13 mouse cellular contexts compared by ENCODE assay signal in the genomic region with DNA sequence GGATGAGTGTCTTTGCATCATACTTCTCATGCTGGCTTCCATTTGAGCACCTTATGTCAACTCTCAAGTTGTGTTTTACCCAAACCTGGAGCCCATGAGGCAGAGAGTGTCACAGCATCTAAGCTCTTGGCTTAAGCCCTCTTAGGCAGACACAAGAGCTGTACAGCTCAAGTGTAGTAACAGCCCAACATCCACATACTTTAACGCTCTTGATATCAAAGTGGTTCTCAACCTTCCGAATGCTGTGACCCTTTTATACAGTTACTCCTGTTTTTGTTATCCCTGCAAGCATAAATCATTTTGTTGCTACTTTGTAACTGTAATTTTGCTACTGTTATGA.
DNase-seq lines count a peak whose midpoint lies in the region; ATAC-seq and TF ChIP-seq lines count a peak whose summit lies in the region.
"Had no signal": no experiment of that assay in that cellular context is flagged by ENCODE, and none has a peak within 500 bp of the region (broad histone marks: within the 10 kb centered on the region; RNA-seq: fewer than 3 reads in every experiment).

No protein-coding gene starts in this region.

- H3K4me1 ChIP-seq in heart, embryonic 10.5 days = peaks cover 80% of the 10 kb centered on the region
- H3K4me1 ChIP-seq in kidney, embryonic 14.5 days (ENCODE audit: control insufficient read depth, insufficient read depth, low read length) = no peaks in the 10 kb centered on the region; the same call in 1 of the 2 replicates
- peaks cover 16% of the 10 kb centered on the region; the same call in 1 of the 2 replicates for H3K4me1 ChIP-seq in stomach, embryonic 14.5 days (ENCODE audit: control insufficient read depth, insufficient read depth, low read length)
- no peaks in the 10 kb centered on the region for H3K4me1 ChIP-seq in stomach, postnatal 0 days (replicated peaks; ENCODE audit: control insufficient read depth, insufficient read depth)
- H3K4me1 ChIP-seq in midbrain, embryonic 11.5 days (ENCODE audit: control insufficient read depth, insufficient read depth, low read length) = peaks cover 6% of the 10 kb centered on the region

- H3K36me3 ChIP-seq in heart, embryonic 10.5 days = no peaks in the 10 kb centered on the region
- no peaks in the 10 kb centered on the region for H3K36me3 ChIP-seq in kidney, embryonic 14.5 days (ENCODE audit: control insufficient read depth, insufficient read depth, low read length)
- no peaks in the 10 kb centered on the region for H3K36me3 ChIP-seq in stomach, embryonic 14.5 days (ENCODE audit: control insufficient read depth, insufficient read depth, low read length)
- no peaks in the 10 kb centered on the region for H3K36me3 ChIP-seq in stomach, postnatal 0 days (ENCODE audit: control insufficient read depth, insufficient read depth, low read length)
- H3K36me3 ChIP-seq in midbrain, embryonic 11.5 days (ENCODE audit: control insufficient read depth, insufficient read depth, low read length) = no peaks in the 10 kb centered on the region

- no peak for TF ChIP-seq EP300 in stomach, postnatal 0 days (optimal IDR thresholded peaks at IDR 0.05)

- TF ChIP-seq CTCF in stomach, postnatal 0 days (IDR thresholded peaks at IDR 0.05; ENCODE audit: low read depth) = no peak

- no peak for ATAC-seq in kidney, embryonic 14.5 days (ENCODE audit: low FRiP score, low TSS enrichment)
- no peak for ATAC-seq in stomach, embryonic 14.5 days (ENCODE audit: insufficient number of reproducible peaks, insufficient read depth, low FRiP score, low read depth)
- ATAC-seq in stomach, postnatal 0 days (ENCODE audit: low FRiP score, low TSS enrichment) = no peak
- no peak for ATAC-seq in midbrain, embryonic 11.5 days (ENCODE audit: low FRiP score)
- ATAC-seq: forebrain, embryonic 16.5 days; hindbrain, postnatal 0 days had no signal

- H3K27me3 ChIP-seq in heart, embryonic 10.5 days (ENCODE audit: insufficient read depth, poor library complexity, severe bottlenecking) = no peaks in the 10 kb centered on the region
- no peaks in the 10 kb centered on the region for H3K27me3 ChIP-seq in kidney, embryonic 14.5 days (ENCODE audit: control insufficient read depth, insufficient read depth, low read length)
- H3K27me3 ChIP-seq in stomach, embryonic 14.5 days (ENCODE audit: control insufficient read depth, insufficient read depth, low read length) = no peaks in the 10 kb centered on the region
- H3K27me3 ChIP-seq in stomach, postnatal 0 days (ENCODE audit: control insufficient read depth, insufficient read depth, low read length) = no peaks in the 10 kb centered on the region
- H3K27me3 ChIP-seq in midbrain, embryonic 11.5 days (ENCODE audit: control insufficient read depth, insufficient read depth, low read length) = no peaks in the 10 kb centered on the region

- H3K27ac ChIP-seq in heart, embryonic 10.5 days = peak overlapping the region; percentile 77; the same call in 1 of the 2 replicates
- peak overlapping the region; percentile 9; the same call in 1 of the 2 replicates for H3K27ac ChIP-seq in kidney, embryonic 14.5 days (ENCODE audit: low read depth, low read length)
- H3K27ac ChIP-seq in stomach, embryonic 14.5 days (ENCODE audit: low read length) = peak overlapping the region; percentile 63; the same call in 1 of the 2 replicates
- no peak overlapping the region for H3K27ac ChIP-seq in stomach, postnatal 0 days (replicated peaks)
- H3K27ac ChIP-seq in midbrain, embryonic 11.5 days (ENCODE audit: low read depth, low read length) = no peak overlapping the region
- H3K27ac ChIP-seq: hindbrain, postnatal 0 days had no signal

- H3K4me3 ChIP-seq in heart, embryonic 10.5 days = no peak overlapping the region
- H3K4me3 ChIP-seq in kidney, embryonic 14.5 days (ENCODE audit: low read length) = no peak overlapping the region
- H3K4me3 ChIP-seq in stomach, embryonic 14.5 days (ENCODE audit: low read depth, low read length) = no peak overlapping the region
- no peak overlapping the region for H3K4me3 ChIP-seq in stomach, postnatal 0 days (ENCODE audit: low read depth, low read length)
- H3K4me3 ChIP-seq in midbrain, embryonic 11.5 days (ENCODE audit: low read depth, low read length) = no peak overlapping the region

- no peaks in the 10 kb centered on the region for H3K9me3 ChIP-seq in heart, embryonic 10.5 days
- no peaks in the 10 kb centered on the region for H3K9me3 ChIP-seq in kidney, embryonic 14.5 days (ENCODE audit: control insufficient read depth, low read length)
- no peaks in the 10 kb centered on the region for H3K9me3 ChIP-seq in stomach, embryonic 14.5 days (ENCODE audit: control insufficient read depth, low read depth, low read length)
- no peaks in the 10 kb centered on the region for H3K9me3 ChIP-seq in stomach, postnatal 0 days (ENCODE audit: control insufficient read depth, low read length)
- no peaks in the 10 kb centered on the region for H3K9me3 ChIP-seq in midbrain, embryonic 11.5 days (ENCODE audit: control insufficient read depth, low read length)

- 88% methylated on average over 2 of the region's 2 CpGs for WGBS in heart, embryonic 10.5 days
- WGBS in kidney, embryonic 14.5 days = 79% methylated on average over 2 of the region's 2 CpGs
- 92% methylated on average over 2 of the region's 2 CpGs for WGBS in stomach, embryonic 14.5 days
- WGBS in stomach, postnatal 0 days = 90% methylated on average over 2 of the region's 2 CpGs
- WGBS in midbrain, embryonic 11.5 days = 92% methylated on average over 2 of the region's 2 CpGs

- no peak overlapping the region for H3K4me2 ChIP-seq in kidney, embryonic 14.5 days (replicated peaks; ENCODE audit: low read depth, low read length)
- no peak overlapping the region for H3K4me2 ChIP-seq in stomach, embryonic 14.5 days (replicated peaks; ENCODE audit: low read depth, low read length)
- no peak overlapping the region for H3K4me2 ChIP-seq in stomach, postnatal 0 days (replicated peaks; ENCODE audit: low read depth)
- H3K4me2 ChIP-seq in midbrain, embryonic 11.5 days = no peak overlapping the region

- no peak overlapping the region for H3K9ac ChIP-seq in kidney, embryonic 14.5 days (ENCODE audit: low read depth, low read length)
- H3K9ac ChIP-seq in stomach, embryonic 14.5 days (replicated peaks; ENCODE audit: low read depth, low read length) = no peak overlapping the region
- no peak overlapping the region for H3K9ac ChIP-seq in stomach, postnatal 0 days (ENCODE audit: low read length)
- no peak overlapping the region for H3K9ac ChIP-seq in midbrain, embryonic 11.5 days (ENCODE audit: low read length)

- DNase-seq in heart, embryonic 10.5 days (ENCODE audit: low spot score) = no peak
- DNase-seq in heart, adult 18-20 months = no peak
- no peak for DNase-seq in kidney, postnatal 36 days
- no peak for DNase-seq in stomach, postnatal 0 days (ENCODE audit: low spot score)
- DNase-seq in midbrain, embryonic 11.5 days (ENCODE audit: low spot score, missing footprints) = no peak
- DNase-seq in spleen, adult 18-20 months = no peak
- DNase-seq: B cell, adult 2 months; cerebellum, postnatal 25 days; thymus, postnatal 36 days had no signal

Comparison
In these comparisons a context has a peak if more than half of its experiments do, and no peak if none do; other contexts are left out.
1. H3K27ac ChIP-seq: peak in heart, embryonic 10.5 days (single experiment), kidney, embryonic 14.5 days (single experiment) and stomach, embryonic 14.5 days (single experiment); none in stomach, postnatal 0 days (single experiment) and midbrain, embryonic 11.5 days (single experiment).